Mouse (Mus musculus) C2C12 (cell line): ENCODE measurements around the gene Hdgfl2.

ENCODE experiments used
- CEBPB ChIP-seq: IDR thresholded peaks from one replicate; pipeline ENCODE4 v1.6.1; 2011; ENCODE audit warnings: low read depth, mild to moderate bottlenecking, control low read depth, moderate library complexity
- CTCF ChIP-seq: IDR thresholded peaks from one replicate; pipeline ENCODE4 v1.5.1; 2011; ENCODE audit not compliant: control insufficient read depth, insufficient read depth, insufficient read length
- FOSL1 ChIP-seq: IDR thresholded peaks from one replicate; pipeline ENCODE4 v1.8.0; 2011; ENCODE audit warnings: mild to moderate bottlenecking, low read length; ENCODE audit not compliant: poor library complexity, insufficient read depth, severe bottlenecking
- MAX ChIP-seq: IDR thresholded peaks from one replicate; pipeline ENCODE4 v1.6.1; 2011; ENCODE audit warnings: mild to moderate bottlenecking, control low read depth
- MYOD1 ChIP-seq: IDR thresholded peaks from one replicate; pipeline ENCODE4 v1.6.1; 2011; ENCODE audit warnings: low read depth; ENCODE audit not compliant: control insufficient read depth, insufficient read length
- MYOG ChIP-seq: IDR thresholded peaks from one replicate; pipeline ENCODE4 v1.6.1; 2011; ENCODE audit not compliant: control insufficient read depth, insufficient read length; ENCODE audit errors: extremely low read depth
- USF1 ChIP-seq: IDR thresholded peaks from one replicate; pipeline ENCODE4 v1.6.1; 2011; ENCODE audit warnings: low read depth, mild to moderate bottlenecking, control low read depth, moderate library complexity

DNA sequence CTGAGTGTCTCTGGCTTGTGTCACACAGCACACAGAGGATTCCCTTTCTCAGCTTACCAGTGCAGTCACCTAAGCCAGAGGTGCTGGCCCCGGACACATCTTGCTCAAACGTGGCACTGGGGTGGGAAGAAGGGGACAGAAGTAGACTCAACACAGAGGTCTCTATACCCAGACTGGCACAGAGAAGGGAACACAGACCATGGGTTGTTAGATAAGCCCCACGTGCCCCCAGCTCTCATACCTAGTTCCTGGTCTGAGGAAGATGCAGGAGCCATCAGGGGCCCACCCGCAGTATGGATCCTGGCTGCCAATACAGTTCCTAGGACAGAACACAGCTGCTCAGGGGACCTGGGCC lies 45.8 kb downstream of the Hdgfl2 start:
- TF ChIP-seq CTCF (no peak), MYOD1 (no peak), MAX (no peak), CEBPB (no peak), USF1 (no peak), FOSL1 (no peak), MYOG (no peak)
